19 mouse cellular contexts compared by ENCODE assay signal in genomic region chr19:38038267-38038666, GRCm38 (mm10). TPM values are rescaled to one million over a fixed set of nuclear protein-coding genes. Genes with fewer than 3 reads are reported as not detected.
DNase-seq lines count a peak whose midpoint lies in the region; ATAC-seq and TF ChIP-seq lines count a peak whose summit lies in the region.
"Had no signal": no experiment of that assay in that cellular context is flagged by ENCODE, and none has a peak within 500 bp of the region (broad histone marks: within the 10 kb centered on the region; RNA-seq: fewer than 3 reads in every experiment).

No protein-coding gene starts in this region.

- H3K4me1 ChIP-seq in kidney, embryonic 15.5 days, result peaks cover 27% of the 10 kb centered on the region
- peaks cover 14% of the 10 kb centered on the region for H3K4me1 ChIP-seq in lung, embryonic 14.5 days (ENCODE audit: insufficient read depth)
- H3K4me1 ChIP-seq in stomach, embryonic 15.5 days, result peaks cover 10% of the 10 kb centered on the region

- H3K36me3 ChIP-seq in kidney, embryonic 15.5 days, result no peaks in the 10 kb centered on the region
- no peaks in the 10 kb centered on the region for H3K36me3 ChIP-seq in lung, embryonic 14.5 days (ENCODE audit: insufficient read depth)
- no peaks in the 10 kb centered on the region for H3K36me3 ChIP-seq in stomach, embryonic 15.5 days
- H3K36me3 ChIP-seq: embryonic facial prominence, embryonic 12.5 days; forebrain, embryonic 12.5 days; heart, embryonic 13.5 days; hindbrain, embryonic 13.5 days; neural tube, embryonic 15.5 days had no signal

- no peak overlapping the region for H3K9ac ChIP-seq in kidney, embryonic 15.5 days
- H3K9ac ChIP-seq in lung, embryonic 14.5 days, result no peak overlapping the region
- no peak overlapping the region for H3K9ac ChIP-seq in stomach, embryonic 15.5 days
- H3K9ac ChIP-seq: embryonic facial prominence, embryonic 12.5 days; forebrain, embryonic 12.5 days; heart, embryonic 13.5 days; hindbrain, embryonic 13.5 days; neural tube, embryonic 15.5 days had no signal

- no peak for DNase-seq in kidney, postnatal 36 days
- DNase-seq in NIH3T3 (ENCODE audit: low read depth), result peak; percentile 86
- DNase-seq in lung, embryonic 14.5 days, result peak; percentile 12
- DNase-seq in layer of hippocampus, adult 2 months (ENCODE audit: low spot score in 2 of 2), result no peak
- DNase-seq in retina, embryonic 14.5 days (ENCODE audit: low spot score), result no peak
- DNase-seq: adrenal gland, adult 8-10 months; cerebellum, postnatal 14 days had no signal

- peak overlapping the region; percentile 62; the same call in 1 of the 2 replicates for H3K27ac ChIP-seq in kidney, embryonic 15.5 days
- no peak overlapping the region for H3K27ac ChIP-seq in lung, embryonic 14.5 days (ENCODE audit: low read depth)
- H3K27ac ChIP-seq in stomach, embryonic 15.5 days, result peak overlapping the region; percentile 17; the same call in 1 of the 2 replicates
- H3K27ac ChIP-seq in layer of hippocampus, adult 2 months, result no peak overlapping the region
- H3K27ac ChIP-seq: embryonic facial prominence, embryonic 12.5 days; forebrain, embryonic 12.5 days; heart, embryonic 13.5 days; hindbrain, embryonic 13.5 days; neural tube, embryonic 15.5 days had no signal

- TF ChIP-seq CTCF in lung, embryonic 14.5 days (IDR thresholded peaks at IDR 0.05; ENCODE audit: low read depth), result no peak
- TF ChIP-seq CTCF in layer of hippocampus, adult 2 months (conservative IDR thresholded peaks at IDR 0.05), result no peak

- 54% methylated on average over 2 of the region's 2 CpGs for WGBS in kidney, embryonic 15.5 days
- WGBS in lung, embryonic 14.5 days, result 48% methylated on average over 2 of the region's 2 CpGs
- 50% methylated on average over 2 of the region's 2 CpGs for WGBS in stomach, embryonic 15.5 days

- no peak for ATAC-seq in kidney, embryonic 15.5 days (replicated peaks; ENCODE audit: low FRiP score)
- no peak for ATAC-seq in lung, embryonic 14.5 days (ENCODE audit: insufficient read depth)
- ATAC-seq in stomach, embryonic 15.5 days (ENCODE audit: insufficient read depth, low FRiP score, low read depth), result no peak
- ATAC-seq: intestine, embryonic 16.5 days had no signal

- no peaks in the 10 kb centered on the region for H3K27me3 ChIP-seq in kidney, embryonic 15.5 days
- H3K27me3 ChIP-seq in lung, embryonic 14.5 days (ENCODE audit: insufficient read depth, low read length), result no peaks in the 10 kb centered on the region
- no peaks in the 10 kb centered on the region for H3K27me3 ChIP-seq in stomach, embryonic 15.5 days (replicated peaks)
- H3K27me3 ChIP-seq: embryonic facial prominence, embryonic 12.5 days; heart, embryonic 13.5 days had no signal

- no peak overlapping the region for H3K4me3 ChIP-seq in kidney, embryonic 15.5 days (replicated peaks)
- no peak overlapping the region for H3K4me3 ChIP-seq in lung, embryonic 14.5 days (ENCODE audit: low read depth, low read length)
- H3K4me3 ChIP-seq in stomach, embryonic 15.5 days (replicated peaks), result no peak overlapping the region
- H3K4me3 ChIP-seq in layer of hippocampus, adult 2 months, result no peak overlapping the region
- H3K4me3 ChIP-seq: embryonic facial prominence, embryonic 12.5 days; forebrain, embryonic 12.5 days; heart, embryonic 13.5 days; hindbrain, embryonic 13.5 days; neural tube, embryonic 15.5 days had no signal

- no peak overlapping the region for H3K4me2 ChIP-seq in kidney, embryonic 15.5 days
- H3K4me2 ChIP-seq in lung, embryonic 14.5 days, result no peak overlapping the region
- H3K4me2 ChIP-seq in stomach, embryonic 15.5 days, result no peak overlapping the region
- H3K4me2 ChIP-seq: embryonic facial prominence, embryonic 12.5 days; forebrain, embryonic 12.5 days; heart, embryonic 13.5 days; hindbrain, embryonic 13.5 days; liver, embryonic 11.5 days; neural tube, embryonic 15.5 days had no signal

- no peaks in the 10 kb centered on the region for H3K9me3 ChIP-seq in kidney, embryonic 15.5 days (replicated peaks)
- no peaks in the 10 kb centered on the region for H3K9me3 ChIP-seq in lung, embryonic 14.5 days (ENCODE audit: low read depth, low read length)
- no peaks in the 10 kb centered on the region for H3K9me3 ChIP-seq in stomach, embryonic 15.5 days
- H3K9me3 ChIP-seq: embryonic facial prominence, embryonic 12.5 days; forebrain, embryonic 12.5 days; heart, embryonic 13.5 days; hindbrain, embryonic 13.5 days; neural tube, embryonic 15.5 days had no signal

RNA-seq across cellular contexts. Expression of gene Myof, which starts 5.1 kb away (rescaled TPM):
- polyA plus RNA-seq in kidney, embryonic 15.5 days (2015; fragmentation: Nextera tagmentation; extraction: Ambion mirVana), result 13.6 and 16.5 TPM in 2 replicates
- 37.9 and 41.0 TPM in 2 replicates for polyA plus RNA-seq in lung, embryonic 14.5 days (2014; fragmentation: Nextera tagmentation; extraction: Ambion mirVana)
- polyA plus RNA-seq in stomach, embryonic 15.5 days (2015; fragmentation: Nextera tagmentation; extraction: Ambion mirVana), result 14.1 and 15.9 TPM in 2 replicates
- total RNA-seq in layer of hippocampus, adult 2 months (2021), result 1 to 10 TPM; 4.3 to 5.0 TPM

RNA-seq across cellular contexts. Expression of gene Cep55, which starts 16.5 kb away (rescaled TPM):
- 29.6 and 30.0 TPM in 2 replicates for polyA plus RNA-seq in kidney, embryonic 15.5 days (2015; fragmentation: Nextera tagmentation; extraction: Ambion mirVana)
- 44.5 and 47.7 TPM in 2 replicates for polyA plus RNA-seq in lung, embryonic 14.5 days (2014; fragmentation: Nextera tagmentation; extraction: Ambion mirVana)
- polyA plus RNA-seq in stomach, embryonic 15.5 days (2015; fragmentation: Nextera tagmentation; extraction: Ambion mirVana), result 25.9 and 26.7 TPM in 2 replicates
- under 1 TPM; 0.64 to 0.74 TPM for total RNA-seq in layer of hippocampus, adult 2 months (2021)
- total RNA-seq: gastrocnemius, adult 18-20 months had no signal

RNA-seq across cellular contexts. Expression of gene Ffar4, which starts 58.6 kb away (rescaled TPM):
- polyA plus RNA-seq in kidney, embryonic 15.5 days (2015; fragmentation: Nextera tagmentation; extraction: Ambion mirVana), result 1.4 and 1.7 TPM in 2 replicates
- polyA plus RNA-seq in lung, embryonic 14.5 days (2014; fragmentation: Nextera tagmentation; extraction: Ambion mirVana), result 3.1 and 3.3 TPM in 2 replicates
- polyA plus RNA-seq in stomach, embryonic 15.5 days (2015; fragmentation: Nextera tagmentation; extraction: Ambion mirVana), result 5.3 and 7.0 TPM in 2 replicates
- total RNA-seq in layer of hippocampus, adult 2 months (2021), result not detected
- total RNA-seq: gastrocnemius, adult 18-20 months; layer of hippocampus, postnatal 10 days; left cerebral cortex, postnatal 36 days had no signal
- polyA plus RNA-seq: embryonic facial prominence, embryonic 12.5 days; forebrain, embryonic 12.5 days; hindbrain, embryonic 13.5 days had no signal

Comparison
In these comparisons a context has a peak if more than half of its experiments do, and no peak if none do; other contexts are left out.
1. H3K27ac ChIP-seq: peak in kidney, embryonic 15.5 days (single experiment) and stomach, embryonic 15.5 days (single experiment); none in lung, embryonic 14.5 days (single experiment) and layer of hippocampus, adult 2 months (single experiment).
2. DNase-seq: peak in NIH3T3 (single experiment) and lung, embryonic 14.5 days (single experiment); none in kidney, postnatal 36 days (0 of 2), layer of hippocampus, adult 2 months (0 of 2) and retina, embryonic 14.5 days (single experiment).